Mouse (Mus musculus) frontal cortex, postnatal 36 days (tissue): ENCODE measurements around the gene Thoc6.
A peak's percentile ranks its signal among the peaks of the same experiment; 100 is the strongest.

ENCODE experiments used
- DNase-seq, 2 experiments: peaks; one replicate each; pipeline ENCODE4 v3.0.0; 2022; ENCODE audit warnings: low spot score in 2 of 2

The Thoc6 gene

GRCm38 (mm10) chr17:23677236-23677679 is 3.6 kb upstream of the Thoc6 start, which contains the start of gene Tnfrsf12a:
Gene Tnfrsf12a (minus strand): TSS chr17:23677468.
- DNase-seq, result peak; percentile 70 to 71

- DNase-seq, result no peak
These were observed 2.9 kb upstream of the Thoc6 start for GRCm38 (mm10) chr17:23676473-23677031.

GRCm38 (mm10) chr17:23675564-23676281 is 2.0 kb upstream of the Thoc6 start:
- peak; percentile 21 to 26 for DNase-seq

GRCm38 (mm10) chr17:23675127-23675526 is 1.4 kb upstream of the Thoc6 start:
- peak; percentile 26 to 28 for DNase-seq

GRCm38 (mm10) chr17:23674271-23674952 is 730 bp upstream of the Thoc6 start:
- peak in 1 of 2 experiments; percentile 22 for DNase-seq

GRCm38 (mm10) chr17:23672761-23673160 is 921 bp downstream of the Thoc6 start:
- DNase-seq, result no peak

GRCm38 (mm10) chr17:23671519-23671918 is 2.2 kb downstream of the Thoc6 start:
- no peak for DNase-seq

- DNase-seq, result no peak
These were observed 3.1 kb downstream of the Thoc6 start for GRCm38 (mm10) chr17:23670516-23671074.

- no peak for DNase-seq
These were observed 8.2 kb downstream of the Thoc6 start for GRCm38 (mm10) chr17:23665511-23665910.

GRCm38 (mm10) chr17:23664556-23665021 is 9.1 kb downstream of the Thoc6 start:
- DNase-seq, result no peak

GRCm38 (mm10) chr17:23661526-23661925 is 12.2 kb downstream of the Thoc6 start:
- DNase-seq, result no peak

GRCm38 (mm10) chr17:23660876-23661200 is 12.8 kb downstream of the Thoc6 start:
- no peak for DNase-seq

- DNase-seq, result no peak
These were observed 13.4 kb downstream of the Thoc6 start, which contains the start of gene Bicdl2 for GRCm38 (mm10) chr17:23660117-23660875. Gene Bicdl2 (plus strand): TSS chr17:23660506.

GRCm38 (mm10) chr17:23658450-23658849 is 15.2 kb downstream of the Thoc6 start:
- no peak for DNase-seq

- no peak for DNase-seq
These were observed 19.3 kb downstream of the Thoc6 start for GRCm38 (mm10) chr17:23654410-23654809.

GRCm38 (mm10) chr17:23654001-23654400 is 19.7 kb downstream of the Thoc6 start:
- DNase-seq, result no peak

GRCm38 (mm10) chr17:23653324-23653723 is 20.4 kb downstream of the Thoc6 start:
- no peak for DNase-seq

GRCm38 (mm10) chr17:23651363-23651762 is 22.3 kb downstream of the Thoc6 start:
- no peak for DNase-seq

GRCm38 (mm10) chr17:23645894-23646293 is 27.8 kb downstream of the Thoc6 start:
- no peak for DNase-seq

- no peak for DNase-seq
These were observed 28.8 kb downstream of the Thoc6 start, which contains the start of gene Mmp25 for GRCm38 (mm10) chr17:23644613-23645495. Gene Mmp25 (minus strand): TSS chr17:23645277.
